Mouse (Mus musculus) MEL (cell line): ENCODE data around the gene Capn9. TPM values are rescaled to one million over a fixed set of nuclear protein-coding genes. Genes with fewer than 3 reads are reported as not detected.

Source experiments
- DNase-seq: peaks from one replicate; pipeline ENCODE4 v3.0.0; 2011; ENCODE audit warnings: low read depth, low spot score
- H3K27ac ChIP-seq: 2 replicates; pipeline ENCODE4 v1.5.1; 2012; ENCODE audit warnings: low read depth, mild to moderate bottlenecking, control low read depth, low read length, moderate library complexity; ENCODE audit not compliant: control insufficient read depth
- H3K27me3 ChIP-seq, 2 experiments: fragments of 150-350 bp in 1 of 2; sonication (generic) in 1 of 2; 2 replicates each; pipeline ENCODE4 v1.6.1; 2012; ENCODE audit warnings: low read length in 2 of 2, mild to moderate bottlenecking in 2 of 2, improper control_type of control experiment in 1 of 2, moderate library complexity in 1 of 2; ENCODE audit not compliant: insufficient read depth in 2 of 2, control insufficient read depth in 1 of 2
- H3K36me3 ChIP-seq, 2 experiments: 2 replicates each; pipeline ENCODE4 v1.6.1; 2012 to 2014; ENCODE audit warnings: low read length in 2 of 2, improper control_type of control experiment in 1 of 2, inconsistent platforms in 1 of 2, mild to moderate bottlenecking in 1 of 2; ENCODE audit not compliant: insufficient read depth in 2 of 2, control insufficient read depth in 1 of 2
- H3K4me1 ChIP-seq, 2 experiments: fragments of 150-350 bp in 1 of 2; sonication (generic) in 1 of 2; 2 replicates each; pipeline ENCODE4 v1.6.1; 2012; ENCODE audit warnings: low read length in 2 of 2, improper control_type of control experiment in 1 of 2, mild to moderate bottlenecking in 1 of 2; ENCODE audit not compliant: insufficient read depth in 2 of 2, control insufficient read depth in 1 of 2
- H3K4me3 ChIP-seq, 2 experiments: fragments of 150-350 bp in 1 of 2; sonication (generic) in 1 of 2; 2 replicates each; pipeline ENCODE4 v1.5.1; 2012; ENCODE audit warnings: low read depth in 2 of 2, low read length in 2 of 2, mild to moderate bottlenecking in 2 of 2, moderate library complexity in 2 of 2, control low read depth in 1 of 2, improper control_type of control experiment in 1 of 2; ENCODE audit not compliant: control insufficient read depth in 1 of 2, insufficient read depth in 1 of 2
- H3K79me2 ChIP-seq: 2 replicates; pipeline ENCODE4 v1.6.1; 2012; ENCODE audit warnings: mild to moderate bottlenecking, low read length, moderate library complexity; ENCODE audit not compliant: control insufficient read depth, poor library complexity, insufficient read depth
- H3K9ac ChIP-seq: 2 replicates; pipeline ENCODE4 v1.6.1; 2012; ENCODE audit warnings: low read depth, mild to moderate bottlenecking, control low read depth, low read length, moderate library complexity; ENCODE audit not compliant: control insufficient read depth, poor library complexity, severe bottlenecking
- H3K9me3 ChIP-seq: fragments of 150-350 bp; sonication (generic); replicated peaks from 2 replicates; pipeline ENCODE4 v1.6.1; 2012; ENCODE audit warnings: mild to moderate bottlenecking, low read length, improper control_type of control experiment, moderate library complexity; ENCODE audit not compliant: insufficient read depth
- CHD2 ChIP-seq: IDR thresholded peaks from 2 replicates; pipeline ENCODE4 v1.6.1; 2011; ENCODE audit warnings: low read length, improper control_type of control experiment
- CTCF ChIP-seq, 3 experiments: IDR thresholded peaks in 2 of 3; conservative IDR thresholded peaks in 1 of 3; 2 replicates each; pipeline ENCODE4 v1.5.1; 2011 to 2012; ENCODE audit warnings: low read length in 3 of 3, low read depth in 2 of 3, mild to moderate bottlenecking in 2 of 3, improper control_type of control experiment in 1 of 3, inconsistent platforms in 1 of 3, mixed read lengths in 1 of 3, moderate library complexity in 1 of 3; ENCODE audit not compliant: control insufficient read depth in 1 of 3, insufficient read depth in 1 of 3, poor library complexity in 1 of 3, severe bottlenecking in 1 of 3
- E2F4 ChIP-seq: IDR thresholded peaks from 2 replicates; pipeline ENCODE4 v1.6.1; 2011; ENCODE audit warnings: low read depth, low read length, improper control_type of control experiment, borderline replicate concordance
- ELF1 ChIP-seq: IDR thresholded peaks from 2 replicates; pipeline ENCODE4 v1.6.1; 2014; ENCODE audit warnings: low read depth, mild to moderate bottlenecking, inconsistent platforms, low read length, improper control_type of control experiment, moderate library complexity
- EP300 ChIP-seq, 2 experiments: IDR thresholded peaks; 2 replicates each; pipeline ENCODE4 v1.6.1; 2011; ENCODE audit warnings: improper control_type of control experiment in 2 of 2, low read length in 2 of 2, low read depth in 1 of 2, mild to moderate bottlenecking in 1 of 2
- ETS1 ChIP-seq: IDR thresholded peaks from 2 replicates; pipeline ENCODE4 v1.6.1; 2012; ENCODE audit warnings: low read depth, mild to moderate bottlenecking, inconsistent platforms, low read length, improper control_type of control experiment, moderate library complexity
- KAT2A ChIP-seq: conservative IDR thresholded peaks from 2 replicates; pipeline ENCODE4 v1.6.1; 2012; ENCODE audit warnings: low read depth, low read length, improper control_type of control experiment, inconsistent platforms
- MAX ChIP-seq: IDR thresholded peaks from 2 replicates; pipeline ENCODE4 v1.6.1; 2011; ENCODE audit warnings: low read length, improper control_type of control experiment
- MAZ ChIP-seq: IDR thresholded peaks from 2 replicates; pipeline ENCODE4 v1.6.1; 2012; ENCODE audit warnings: low read depth, mild to moderate bottlenecking, inconsistent platforms, low read length, improper control_type of control experiment
- MEF2A ChIP-seq: IDR thresholded peaks from 2 replicates; pipeline ENCODE4 v1.6.1; 2014; ENCODE audit warnings: low read depth, mild to moderate bottlenecking, inconsistent platforms, low read length, improper control_type of control experiment; ENCODE audit not compliant: poor library complexity, insufficient replicate concordance, severe bottlenecking; ENCODE audit errors: extremely low read depth
- MXI1 ChIP-seq: IDR thresholded peaks from 2 replicates; pipeline ENCODE4 v1.6.1; 2011; ENCODE audit warnings: mild to moderate bottlenecking, low read depth, low read length, improper control_type of control experiment
- POLR2A ChIP-seq, 2 experiments: IDR thresholded peaks; 2 replicates each; pipeline ENCODE4 v1.6.1; 2011 to 2012; ENCODE audit warnings: low read length in 2 of 2, mild to moderate bottlenecking in 2 of 2, control low read depth in 1 of 2, improper control_type of control experiment in 1 of 2, low read depth in 1 of 2, moderate library complexity in 1 of 2; ENCODE audit not compliant: control insufficient read depth in 1 of 2, insufficient read depth in 1 of 2, poor library complexity in 1 of 2
- POLR2AphosphoS5 ChIP-seq: IDR thresholded peaks from 2 replicates; pipeline ENCODE4 v1.6.1; 2012; ENCODE audit warnings: low read depth, borderline replicate concordance, mild to moderate bottlenecking, inconsistent platforms, low read length, moderate library complexity, mixed read lengths
- RAD21 ChIP-seq: IDR thresholded peaks from 2 replicates; pipeline ENCODE4 v1.6.1; 2011; ENCODE audit warnings: mild to moderate bottlenecking, low read depth, low read length, improper control_type of control experiment
- TAL1 ChIP-seq: IDR thresholded peaks from 2 replicates; pipeline ENCODE4 v1.6.1; 2012; ENCODE audit warnings: mild to moderate bottlenecking, inconsistent platforms, low read length, moderate library complexity, mixed read lengths
- TBP ChIP-seq: IDR thresholded peaks from 2 replicates; pipeline ENCODE4 v1.8.0; 2011; ENCODE audit warnings: low read depth, low read length, improper control_type of control experiment
- UBTF ChIP-seq: IDR thresholded peaks from 2 replicates; pipeline ENCODE4 v1.6.1; 2012; ENCODE audit warnings: low read depth, mild to moderate bottlenecking, inconsistent platforms, low read length, improper control_type of control experiment, moderate library complexity, borderline replicate concordance; ENCODE audit not compliant: insufficient read depth
- USF2 ChIP-seq, 2 experiments: IDR thresholded peaks; 2 replicates each; pipeline ENCODE4 v1.6.1; 2011 to 2012; ENCODE audit warnings: improper control_type of control experiment in 2 of 2, low read length in 2 of 2, borderline replicate concordance in 1 of 2, inconsistent platforms in 1 of 2, low read depth in 1 of 2, mild to moderate bottlenecking in 1 of 2; ENCODE audit not compliant: insufficient read depth in 1 of 2
- ZC3H11A ChIP-seq: IDR thresholded peaks from 2 replicates; pipeline ENCODE4 v1.6.1; 2012; ENCODE audit warnings: low read depth, mild to moderate bottlenecking, inconsistent platforms, low read length, improper control_type of control experiment
- ZMIZ1 ChIP-seq: IDR thresholded peaks from 2 replicates; pipeline ENCODE4 v1.6.1; 2012; ENCODE audit warnings: low read depth, mild to moderate bottlenecking, inconsistent platforms, low read length, improper control_type of control experiment, moderate library complexity
- polyA plus RNA-seq, 2 experiments: library from polyadenylated mRNA; stranded (reverse) in 1 of 2; unstranded in 1 of 2; fragments of >175 nt in 1 of 2; fragments of >200 nt in 1 of 2; gene quantifications; 2 replicates each; pipeline versions ENCODE4 v1.2.1 to v1.2.4; 2012; ENCODE audit warnings: low replicate concordance in 2 of 2, low read depth in 1 of 2; ENCODE audit not compliant: insufficient read length in 2 of 2, insufficient read depth in 1 of 2, missing spikeins in 1 of 2
- total RNA-seq: library from RNA; depleted of rRNA; stranded (reverse); fragments of 300-350 nt; gene quantifications from 2 replicates; pipeline ENCODE4 v1.2.3, GENCODE M21; 2012; rRNA removed

Capn9 gene
- total RNA-seq, result not detected in 2 replicates
- not detected for polyA plus RNA-seq

DNA sequence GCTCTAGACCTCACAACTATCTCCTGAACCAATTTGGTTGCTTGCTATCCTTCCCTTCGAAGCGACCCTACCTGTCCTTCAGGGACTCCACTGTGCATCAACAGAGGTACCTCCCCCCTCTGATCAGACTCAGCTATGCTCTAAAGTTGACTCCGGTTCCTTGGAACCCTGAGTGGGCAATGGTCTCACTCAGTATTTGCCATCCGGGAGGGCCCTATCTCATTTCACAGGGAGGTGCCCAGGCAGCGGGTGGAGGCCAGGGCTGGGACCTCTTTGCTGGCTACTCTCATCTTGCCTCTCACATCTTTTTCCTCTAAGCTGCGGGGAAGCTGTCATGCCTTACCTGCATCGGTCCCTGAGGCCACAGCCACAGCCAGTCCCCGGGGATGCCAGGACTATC lies at the start of gene Capn9:
Capn9 (plus strand) TSS at position 301 of the 400 bp plus-strand sequence.
- TF ChIP-seq MXI1 (no peak), ETS1 (no peak), CHD2 (no peak), POLR2AphosphoS5 (no peak), TAL1 (no peak), CTCF (IDR thresholded peaks at IDR 0.05 in 2 of 3, conservative IDR thresholded peaks at IDR 0.05 in 1 of 3; ENCODE audit: control insufficient read depth in 1 of 3, insufficient read depth in 1 of 3, low read depth in 2 of 3, low read length in 3 of 3, poor library complexity in 1 of 3, severe bottlenecking in 1 of 3) (no peak), UBTF (no peak), RAD21 (no peak), ZMIZ1 (no peak), MAX (no peak), USF2 (IDR thresholded peaks at IDR 0.05; ENCODE audit: borderline replicate concordance in 1 of 2, insufficient read depth in 1 of 2, low read depth in 1 of 2, low read length in 2 of 2) (no peak), MEF2A (no peak), KAT2A (no peak), EP300 (IDR thresholded peaks at IDR 0.05; ENCODE audit: low read depth in 1 of 2, low read length in 2 of 2) (no peak)
- Histone ChIP-seq H3K9ac (no peak within 1 kb of the TSS), H3K79me2 (no peaks in the 10 kb centered on the region), H3K9me3 (no peaks in the 10 kb centered on the region), H3K36me3 (no peaks in the 10 kb centered on the region), H3K27ac (no peak within 1 kb of the TSS), H3K4me1 (peaks cover 0 to 4% of the 10 kb centered on the region in 2 experiments; a peak in 3 of 4 replicates), H3K27me3 (no peaks in the 10 kb centered on the region), H3K4me3 (no peak within 1 kb of the TSS)
- no peak for DNase-seq

- TF ChIP-seq ELF1 (no peak), UBTF (no peak), MAZ (no peak), POLR2A (IDR thresholded peaks at IDR 0.05; ENCODE audit: control insufficient read depth in 1 of 2, insufficient read depth in 1 of 2, low read depth in 1 of 2, low read length in 2 of 2, poor library complexity in 1 of 2) (no peak), ZC3H11A (no peak), E2F4 (no peak), ETS1 (no peak), TBP (no peak), KAT2A (no peak)
- DNase-seq, result no peak
- H3K27me3 ChIP-seq, result no peaks in the 10 kb centered on the region
- H3K27ac ChIP-seq, result no peak overlapping the region
- H3K4me1 ChIP-seq, result peaks cover 0 to 8% of the 10 kb centered on the region in 2 experiments; a peak in 3 of 4 replicates
- H3K79me2 ChIP-seq, result peaks cover 19% of the 10 kb centered on the region
- H3K36me3 ChIP-seq, result peaks cover 3 to 6% of the 10 kb centered on the region in 2 experiments; a peak in 3 of 4 replicates
- no peak overlapping the region for H3K4me3 ChIP-seq
- no peak overlapping the region for H3K9ac ChIP-seq
- no peaks in the 10 kb centered on the region for H3K9me3 ChIP-seq
These were observed 49.6 kb upstream of the Capn9 start for GRCm38 (mm10) chr8:124526261-124526660.
